Mouse (Mus musculus) lung, postnatal 0 days (tissue): ENCODE measurements around the gene Coq10a.

ENCODE experiments used
- CTCF ChIP-seq: IDR thresholded peaks from 2 replicates; pipeline ENCODE4 v1.5.1; 2016; ENCODE audit warnings: antibody characterized with exemption, mild to moderate bottlenecking
- EP300 ChIP-seq: IDR thresholded peaks from 2 replicates; pipeline ENCODE4 v1.6.1; 2016; ENCODE audit warnings: antibody characterized with exemption, mild to moderate bottlenecking, control low read depth

- TF ChIP-seq CTCF: no peak
- TF ChIP-seq EP300: no peak
These were observed 46.1 kb upstream of the Coq10a start for GRCm38 (mm10) chr10:128414848-128415247.
